Comparison of ENCODE assay signal across 26 mouse cellular contexts in genomic region chr4:118306113-118306696, GRCm38 (mm10). TPM values are rescaled to one million over a fixed set of nuclear protein-coding genes. Genes with fewer than 3 reads are reported as not detected.
DNase-seq lines count a peak whose midpoint lies in the region; ATAC-seq and TF ChIP-seq lines count a peak whose summit lies in the region.
"Had no signal": no experiment of that assay in that cellular context is flagged by ENCODE, and none has a peak within 500 bp of the region (broad histone marks: within the 10 kb centered on the region; RNA-seq: fewer than 3 reads in every experiment).

No protein-coding gene starts in this region.

- intact Hi-C loops in gastrocnemius, postnatal 14 days (cut with DNase I; ENCODE audit: low total_unique reads) = no loop called here

- 0 out of 2 replicates have a peak overlapping the region, but pooled peaks have one; percentile 6 for H3K4me2 ChIP-seq in embryonic facial prominence, embryonic 15.5 days (replicated peaks)
- H3K4me2 ChIP-seq in stomach, postnatal 0 days (replicated peaks; ENCODE audit: low read depth) = peak overlapping the region; percentile 17; the same call in 1 of the 2 replicates
- H3K4me2 ChIP-seq: forebrain, embryonic 15.5 days; hindbrain, embryonic 14.5 days; limb, embryonic 12.5 days; lung, embryonic 14.5 days had no signal

- no peak overlapping the region for H3K9ac ChIP-seq in ES-E14 (ENCODE audit: insufficient read depth, low read depth, low read length, poor library complexity, severe bottlenecking)
- H3K9ac ChIP-seq in embryonic facial prominence, embryonic 15.5 days = no peak overlapping the region
- H3K9ac ChIP-seq in stomach, postnatal 0 days (ENCODE audit: low read length) = no peak overlapping the region
- H3K9ac ChIP-seq: forebrain, embryonic 15.5 days; hindbrain, embryonic 14.5 days; limb, embryonic 12.5 days; liver, embryonic 14.5 days; lung, embryonic 14.5 days had no signal

- no peak overlapping the region for H3K4me3 ChIP-seq in ES-E14 (ENCODE audit: insufficient read depth in 1 of 2, low read depth in 1 of 2, low read length in 2 of 2, poor library complexity in 1 of 2, severe bottlenecking in 1 of 2)
- H3K4me3 ChIP-seq in embryonic facial prominence, embryonic 15.5 days (replicated peaks) = no peak overlapping the region
- H3K4me3 ChIP-seq in stomach, postnatal 0 days (ENCODE audit: low read depth, low read length) = no peak overlapping the region
- H3K4me3 ChIP-seq: forebrain, embryonic 15.5 days; heart, embryonic 10.5 days; layer of hippocampus, adult 2 months; limb, embryonic 12.5 days had no signal

- 0 out of 2 replicates have a peak overlapping the region, but pooled peaks have one; percentile 25 for H3K27ac ChIP-seq in ES-E14 (ENCODE audit: insufficient read depth, low read depth, low read length, poor library complexity, severe bottlenecking)
- peak overlapping the region; percentile 70 for H3K27ac ChIP-seq in embryonic facial prominence, embryonic 15.5 days (replicated peaks)
- no peak overlapping the region for H3K27ac ChIP-seq in stomach, postnatal 0 days (replicated peaks)
- H3K27ac ChIP-seq: forebrain, embryonic 15.5 days; heart, embryonic 10.5 days; hindbrain, embryonic 14.5 days; layer of hippocampus, adult 2 months; limb, embryonic 12.5 days; liver, embryonic 14.5 days had no signal

- TF ChIP-seq EP300 in stomach, postnatal 0 days (optimal IDR thresholded peaks at IDR 0.05) = no peak

- H3K4me1 ChIP-seq in ES-E14 (ENCODE audit: control insufficient read depth in 2 of 2, insufficient read depth in 2 of 2, low read length in 2 of 2, poor library complexity in 1 of 2) = peaks cover 0 to 3% of the 10 kb centered on the region in 2 experiments; a peak in 1 of 4 replicates
- H3K4me1 ChIP-seq in embryonic facial prominence, embryonic 15.5 days = peaks cover 14% of the 10 kb centered on the region
- H3K4me1 ChIP-seq in stomach, postnatal 0 days (replicated peaks; ENCODE audit: control insufficient read depth, insufficient read depth) = peaks cover 3% of the 10 kb centered on the region; the same call in 1 of the 2 replicates
- H3K4me1 ChIP-seq: heart, embryonic 10.5 days; limb, embryonic 12.5 days had no signal

- H3K9me3 ChIP-seq in ES-E14 (ENCODE audit: control insufficient read depth, insufficient read depth, low read depth, low read length) = no peaks in the 10 kb centered on the region
- no peaks in the 10 kb centered on the region for H3K9me3 ChIP-seq in embryonic facial prominence, embryonic 15.5 days (replicated peaks)
- no peaks in the 10 kb centered on the region for H3K9me3 ChIP-seq in stomach, postnatal 0 days (ENCODE audit: control insufficient read depth, low read length)
- H3K9me3 ChIP-seq: forebrain, embryonic 15.5 days; heart, embryonic 10.5 days; limb, embryonic 12.5 days had no signal

- no peak for TF ChIP-seq CTCF in stomach, postnatal 0 days (IDR thresholded peaks at IDR 0.05; ENCODE audit: low read depth)

- in situ Hi-C loops in ES-E14 (cut with MboI; ENCODE audit: low sequenced_read_pairs in 2 of 2, unreplicated experiment in 2 of 2) = no loop called here

- WGBS in embryonic facial prominence, embryonic 15.5 days = 45% methylated on average over 21 of the region's 21 CpGs
- 57% methylated on average over 21 of the region's 21 CpGs for WGBS in stomach, postnatal 0 days

- peak; percentile 69 for ATAC-seq in embryonic facial prominence, embryonic 15.5 days (ENCODE audit: insufficient number of reproducible peaks, low FRiP score, low TSS enrichment, low read depth)
- ATAC-seq in stomach, postnatal 0 days (ENCODE audit: low FRiP score, low TSS enrichment) = no peak
- ATAC-seq: forebrain, embryonic 15.5 days had no signal

- H3K27me3 ChIP-seq in embryonic facial prominence, embryonic 15.5 days = no peaks in the 10 kb centered on the region
- no peaks in the 10 kb centered on the region for H3K27me3 ChIP-seq in stomach, postnatal 0 days (ENCODE audit: control insufficient read depth, insufficient read depth, low read length)
- H3K27me3 ChIP-seq: forebrain, embryonic 15.5 days; limb, embryonic 12.5 days had no signal

- no peaks in the 10 kb centered on the region for H3K36me3 ChIP-seq in ES-E14 (ENCODE audit: control insufficient read depth, insufficient read depth, low read length, poor library complexity, severe bottlenecking)
- no peaks in the 10 kb centered on the region for H3K36me3 ChIP-seq in embryonic facial prominence, embryonic 15.5 days
- H3K36me3 ChIP-seq in stomach, postnatal 0 days (ENCODE audit: control insufficient read depth, insufficient read depth, low read length) = no peaks in the 10 kb centered on the region
- H3K36me3 ChIP-seq: forebrain, embryonic 15.5 days; heart, embryonic 10.5 days; limb, embryonic 12.5 days had no signal

- DNase-seq in gastrocnemius, postnatal 14 days = peak; percentile 41
- DNase-seq in gastrocnemius, adult 18-20 months (ENCODE audit: low spot score) = no peak
- no peak for DNase-seq in ES-E14 (ENCODE audit: low read depth, low spot score)
- no peak for DNase-seq in stomach, postnatal 0 days (ENCODE audit: low spot score)
- no peak for DNase-seq in thymus, postnatal 4 days
- no peak for DNase-seq in lung, postnatal 14 days
- DNase-seq: adrenal gland, postnatal 36 days; cerebellum, adult 11 months; cerebellum, postnatal 10 days; heart, postnatal 4 days; kidney, adult 9 months; kidney, postnatal 25 days; layer of hippocampus, postnatal 36 days; lung, embryonic 14.5 days; lung, postnatal 36 days; midbrain, embryonic 14.5 days; thymus, postnatal 36 days had no signal

TF ChIP-seq in ES-E14, 5 proteins besides CTCF, POLR2A, EP300 and RAD21:
- TF ChIP-seq ZNF384 (IDR thresholded peaks at IDR 0.05; ENCODE audit: low read depth, low read length) (no peak), ZC3H11A (IDR thresholded peaks at IDR 0.05; ENCODE audit: borderline replicate concordance, low read depth, low read length) (no peak), HCFC1 (IDR thresholded peaks at IDR 0.05; ENCODE audit: borderline replicate concordance, insufficient read depth, low read length) (no peak)
TF ChIP-seq in ES-E14: peak in this region for 0.

RNA-seq across cellular contexts. Expression of gene Ptprf, which starts 15.0 kb away (rescaled TPM):
- 10 to 100 TPM in 1 of 2 experiments, 1 to 10 TPM in 1; 7.7 to 11.7 TPM for total RNA-seq in gastrocnemius, postnatal 14 days (2021)
- 1 to 10 TPM; 2.0 to 2.2 TPM for total RNA-seq in gastrocnemius, adult 18-20 months (2021)
- 226 and 491 TPM in 2 replicates for total RNA-seq in ES-E14 (2012; rRNA removed)
- polyA plus RNA-seq in embryonic facial prominence, embryonic 15.5 days (2015; fragmentation: Nextera tagmentation; extraction: Ambion mirVana) = 89.3 and 90.7 TPM in 2 replicates
- polyA plus RNA-seq in stomach, postnatal 0 days (2015; fragmentation: Nextera tagmentation; extraction: Ambion mirVana) = 30.1 and 34.1 TPM in 2 replicates
- total RNA-seq: granulocyte monocyte progenitor cell, adult 5-6 weeks; megakaryocyte-erythroid progenitor cell, adult 5-6 weeks had no signal

Comparison
In these comparisons a context has a peak if more than half of its experiments do, and no peak if none do; other contexts are left out.
1. RNA of gene Ptprf, which starts 15.0 kb away (total RNA-seq): 226 to 491 TPM in ES-E14; 7.7 to 11.7 TPM in gastrocnemius, postnatal 14 days and 2.0 to 2.2 TPM in gastrocnemius, adult 18-20 months; every median in the first group is over 10 times any median in the second.